Comparison of ENCODE assay signal across 27 mouse cellular contexts in the genomic region with DNA sequence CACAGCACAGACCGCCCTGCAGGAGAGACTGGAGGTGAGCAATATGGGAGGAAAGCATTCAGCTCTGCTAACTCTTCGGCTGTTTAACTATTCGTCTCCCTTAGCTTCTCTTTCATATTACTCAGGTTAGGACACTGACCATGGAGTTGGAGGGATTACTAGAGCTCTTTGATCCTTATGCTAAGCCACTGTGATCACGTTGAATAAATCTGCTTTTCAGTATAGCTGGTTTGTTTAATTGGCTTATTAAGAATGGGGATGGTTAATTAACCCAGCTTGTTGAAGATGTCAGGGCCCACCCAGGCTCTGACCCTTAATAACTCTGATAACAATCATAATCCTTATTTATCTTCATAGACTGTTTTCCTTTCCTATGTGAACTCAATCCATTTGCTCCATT.
"Had no signal": no experiment of that assay in that cellular context is flagged by ENCODE, and none has a peak within 500 bp of the region (broad histone marks: within the 10 kb centered on the region; RNA-seq: fewer than 3 reads in every experiment).

No protein-coding gene starts in this region.

- H3K4me1 ChIP-seq: embryonic facial prominence, embryonic 12.5 days; embryonic facial prominence, embryonic 13.5 days; embryonic facial prominence, embryonic 15.5 days; forebrain, embryonic 15.5 days had no signal

- H3K36me3 ChIP-seq: embryonic facial prominence, embryonic 10.5 days; embryonic facial prominence, embryonic 12.5 days; embryonic facial prominence, embryonic 13.5 days; embryonic facial prominence, embryonic 15.5 days; forebrain, embryonic 10.5 days; forebrain, embryonic 15.5 days had no signal

- H3K27me3 ChIP-seq: embryonic facial prominence, embryonic 12.5 days; embryonic facial prominence, embryonic 13.5 days; embryonic facial prominence, embryonic 15.5 days; forebrain, embryonic 13.5 days; forebrain, embryonic 15.5 days had no signal

- H3K27ac ChIP-seq: embryonic facial prominence, embryonic 10.5 days; embryonic facial prominence, embryonic 12.5 days; embryonic facial prominence, embryonic 13.5 days; embryonic facial prominence, embryonic 15.5 days; forebrain, embryonic 10.5 days; forebrain, embryonic 13.5 days; forebrain, embryonic 15.5 days; gastrocnemius, adult 2 months; heart, adult 2 months had no signal

- H3K4me2 ChIP-seq: embryonic facial prominence, embryonic 12.5 days; embryonic facial prominence, embryonic 13.5 days; embryonic facial prominence, embryonic 15.5 days; forebrain, embryonic 13.5 days; forebrain, embryonic 15.5 days had no signal

- H3K9me3 ChIP-seq: embryonic facial prominence, embryonic 10.5 days; embryonic facial prominence, embryonic 12.5 days; embryonic facial prominence, embryonic 13.5 days; embryonic facial prominence, embryonic 15.5 days; forebrain, embryonic 10.5 days; forebrain, embryonic 13.5 days; forebrain, embryonic 15.5 days had no signal

- H3K4me3 ChIP-seq: embryonic facial prominence, embryonic 10.5 days; embryonic facial prominence, embryonic 12.5 days; embryonic facial prominence, embryonic 13.5 days; embryonic facial prominence, embryonic 15.5 days; erythroblast, embryonic 14.5 days; forebrain, embryonic 10.5 days; forebrain, embryonic 13.5 days; forebrain, embryonic 15.5 days; gastrocnemius, adult 2 months; heart, adult 2 months had no signal

- ATAC-seq: forebrain, embryonic 13.5 days; forebrain, embryonic 14.5 days; forebrain, embryonic 15.5 days; forebrain, embryonic 16.5 days had no signal

- H3K9ac ChIP-seq: embryonic facial prominence, embryonic 12.5 days; embryonic facial prominence, embryonic 13.5 days; embryonic facial prominence, embryonic 15.5 days; forebrain, embryonic 13.5 days; forebrain, embryonic 15.5 days had no signal

- DNase-seq: cerebellum, adult 18-20 months; cerebellum, adult 2 months; cerebellum, adult 8-10 months; cerebellum, adult 9-10 months; cerebellum, postnatal 10 days; cerebellum, postnatal 14 days; cerebellum, postnatal 25 days; cerebellum, postnatal 36 days; embryo, embryonic 11 days; gastrocnemius, adult 2 months; gastrocnemius, postnatal 10 days; gastrocnemius, postnatal 14 days; gastrocnemius, postnatal 25 days; gastrocnemius, postnatal 36 days; heart, adult 11 months; heart, adult 18-20 months; heart, adult 2 months had no signal
